Mouse (Mus musculus): ENCODE measurements around the gene BC080695.
"Not testable (repeated sequence)": the region's sequence is repeated elsewhere in the genome, so short reads cannot be mapped to it uniquely, and the experiment has no call there.

Gene BC080695

GRCm38 (mm10) chr4:143551400-143551799 lies at the start of gene BC080695, which contains the start of gene Gm13057:
Gene BC080695 (plus strand): TSS chr4:143551700.
Gene Gm13057 (plus strand): TSS chr4:143551709.
- in situ Hi-C loops (cut with MboI): not testable (repeated sequence)

DNA sequence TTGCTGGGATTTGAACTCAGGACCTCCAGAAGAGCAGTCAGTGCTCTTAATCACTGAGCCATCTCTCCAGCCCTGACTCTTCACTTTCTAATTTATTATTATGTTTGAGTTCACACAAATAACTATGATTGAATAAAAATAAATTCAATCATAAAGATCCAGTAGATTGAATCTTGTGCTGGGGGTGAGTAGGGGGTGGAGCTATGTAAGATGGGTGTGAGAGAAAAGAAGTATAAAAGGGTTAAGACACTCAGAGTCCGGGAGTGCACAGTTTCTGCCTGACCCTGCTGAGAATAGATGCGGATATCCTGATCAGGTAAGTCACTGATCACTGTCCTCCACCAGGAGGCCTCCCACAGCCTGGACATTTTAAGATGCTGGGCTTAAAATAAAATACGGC lies 40.5 kb upstream of the BC080695 start, which contains the start of gene Gm13043:
Gene Gm13043, plus strand, starts transcription at position 301 of the 400 bp plus-strand sequence.
- in situ Hi-C loops (cut with MboI): no loop called here

GRCm38 (mm10) chr4:143535654-143536053 lies 15.8 kb upstream of the BC080695 start, which contains the start of gene Gm13040:
Gene Gm13040 (plus strand): TSS chr4:143535954.
- in situ Hi-C loops (cut with MboI): not testable (repeated sequence)

GRCm38 (mm10) chr4:143611927-143612326 lies 60.4 kb downstream of the BC080695 start:
- in situ Hi-C loops (cut with MboI): not testable (repeated sequence)

DNA sequence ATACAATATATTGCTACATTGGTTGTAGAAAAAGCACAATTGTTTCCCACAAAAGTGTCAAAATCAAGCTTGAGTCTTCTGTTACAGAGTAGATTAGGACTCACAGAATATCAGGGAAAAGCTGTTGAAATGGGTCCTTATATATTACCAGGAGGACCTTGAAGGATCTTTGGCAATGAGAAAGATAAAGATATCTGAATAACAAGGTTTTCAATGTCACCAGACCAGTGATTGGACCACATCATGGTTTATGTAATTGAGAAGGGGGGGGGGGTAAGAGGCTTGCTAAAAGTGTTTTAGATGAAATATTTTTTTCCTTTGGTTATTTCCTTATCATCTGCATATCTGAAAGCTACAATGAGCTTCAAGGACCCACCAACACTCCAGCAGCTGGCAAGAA lies 63.2 kb downstream of the BC080695 start, which contains the start of gene Gm13083:
Gene Gm13083, plus strand, starts transcription at position 301 of the 400 bp plus-strand sequence.
- in situ Hi-C loops (cut with MboI): not testable (repeated sequence)

GRCm38 (mm10) chr4:143618101-143618500 lies 66.6 kb downstream of the BC080695 start:
- in situ Hi-C loops (cut with MboI): not testable (repeated sequence)

All from mature B cell (primary cell).